Mouse (Mus musculus) heart, postnatal 10 days (tissue): ENCODE data around the gene Cbx7. TPM values are rescaled to one million over a fixed set of nuclear protein-coding genes. Genes with fewer than 3 reads are reported as not detected.

ENCODE experiments used
- DNase-seq, 2 experiments: peaks; one replicate each; pipeline ENCODE4 v3.0.0; 2021
- intact Hi-C: fragments of 180-260 bp; cut with DNase I; formaldehyde crosslinking; loops from one replicate; pipeline ENCODE4 v1.15.1; 2025
- total RNA-seq, 2 experiments: library from RNA; stranded (reverse); gene quantifications; 2 replicates each; pipeline ENCODE4 v1.2.3; 2021

Cbx7 gene
- 1 to 10 TPM; 3.0 to 3.8 TPM for total RNA-seq

- intact Hi-C loops: no loop called here
- DNase-seq: no peak
These were observed at the start of gene Cbx7 for GRCm38 (mm10) chr15:79970940-79971339. Cbx7 (minus strand) TSS chr15:79971119.

GRCm38 (mm10) chr15:80020516-80020915 lies 49.6 kb upstream of the Cbx7 start:
- no peak for DNase-seq
- intact Hi-C loops: no loop called here

- no peak for DNase-seq
- intact Hi-C loops: no loop called here
These were observed 48.7 kb upstream of the Cbx7 start for GRCm38 (mm10) chr15:80019625-80020024.

GRCm38 (mm10) chr15:80019220-80019619 lies 48.3 kb upstream of the Cbx7 start:
- intact Hi-C loops: no loop called here
- no peak for DNase-seq

- DNase-seq: no peak
- intact Hi-C loops: no loop called here
These were observed 45.8 kb upstream of the Cbx7 start for GRCm38 (mm10) chr15:80016563-80017301.

GRCm38 (mm10) chr15:80015211-80015952 lies 44.5 kb upstream of the Cbx7 start:
- intact Hi-C loops: loop anchor here (2.0 kb wide), 1 partner anchor 57 kb away; no protein-coding TSS in a partner anchor
- no peak for DNase-seq

GRCm38 (mm10) chr15:80014321-80015210 lies 43.6 kb upstream of the Cbx7 start, which contains the start of gene Pdgfb:
Pdgfb (minus strand) TSS chr15:80014977.
- peak; percentile 74 to 76 for DNase-seq
- intact Hi-C loops: loop anchor here (1.0 to 2.0 kb wide), 2 partner anchors 37 to 58 kb away; no protein-coding TSS in a partner anchor

GRCm38 (mm10) chr15:80014031-80014320 lies 43.1 kb upstream of the Cbx7 start:
- no peak for DNase-seq
- intact Hi-C loops: loop anchor here (1.0 to 2.0 kb wide), 2 partner anchors 37 to 59 kb away; no protein-coding TSS in a partner anchor

GRCm38 (mm10) chr15:80013256-80014030 lies 42.5 kb upstream of the Cbx7 start:
- intact Hi-C loops: loop anchor here (1.0 to 2.0 kb wide), 2 partner anchors 38 to 59 kb away; no protein-coding TSS in a partner anchor
- no peak for DNase-seq

- intact Hi-C loops: no loop called here
These were observed 41.7 kb upstream of the Cbx7 start for GRCm38 (mm10) chr15:80012527-80013201.

GRCm38 (mm10) chr15:80011778-80012526 lies 41.0 kb upstream of the Cbx7 start:
- intact Hi-C loops: no loop called here
- peak in 1 of 2 experiments; percentile 33 for DNase-seq

More at GRCm38 (mm10) chr15:80012527-80013201, 41.7 kb upstream of the Cbx7 start:
- DNase-seq: peak; percentile 57 to 64

- DNase-seq: no peak
These were observed 40.3 kb upstream of the Cbx7 start for GRCm38 (mm10) chr15:80011194-80011593.

GRCm38 (mm10) chr15:80010182-80010558 lies 39.3 kb upstream of the Cbx7 start:
- peak; percentile 65 to 72 for DNase-seq
- intact Hi-C loops: no loop called here

More at GRCm38 (mm10) chr15:80011194-80011593, 40.3 kb upstream of the Cbx7 start:
- intact Hi-C loops: no loop called here

- peak in 1 of 2 experiments; percentile 32 for DNase-seq
- intact Hi-C loops: no loop called here
These were observed 38.7 kb upstream of the Cbx7 start for GRCm38 (mm10) chr15:80009421-80010181.

- intact Hi-C loops: no loop called here
- DNase-seq: no peak
These were observed 37.5 kb upstream of the Cbx7 start for GRCm38 (mm10) chr15:80008461-80008860.

- DNase-seq: peak; percentile 91 to 92
- intact Hi-C loops: no loop called here
These were observed 35.2 kb upstream of the Cbx7 start for GRCm38 (mm10) chr15:80006156-80006555.

- peak in 1 of 2 experiments; percentile 28 for DNase-seq
- intact Hi-C loops: loop anchor here (2.0 kb wide), 3 partner anchors 47 to 69 kb away; no protein-coding TSS in a partner anchor
These were observed 34.5 kb upstream of the Cbx7 start for GRCm38 (mm10) chr15:80005436-80005835.
